Mouse (Mus musculus) ES-E14 (cell line): ENCODE measurements around the gene Vdac2.

Experiments
- CHD2 ChIP-seq: IDR thresholded peaks from 2 replicates; pipeline ENCODE4 v1.6.1; 2014; ENCODE audit warnings: mild to moderate bottlenecking, low read depth, low read length, inconsistent platforms
- HCFC1 ChIP-seq: IDR thresholded peaks from 2 replicates; pipeline ENCODE4 v1.6.1; 2012; ENCODE audit warnings: low read length, inconsistent platforms, borderline replicate concordance; ENCODE audit not compliant: insufficient read depth
- MAFK ChIP-seq: IDR thresholded peaks from 2 replicates; pipeline ENCODE4 v1.6.1; 2014; ENCODE audit warnings: mild to moderate bottlenecking, low read depth, low read length, inconsistent platforms; ENCODE audit not compliant: insufficient read depth
- ZC3H11A ChIP-seq: IDR thresholded peaks from 2 replicates; pipeline ENCODE4 v1.6.1; 2012; ENCODE audit warnings: low read depth, mild to moderate bottlenecking, inconsistent platforms, low read length, borderline replicate concordance
- ZNF384 ChIP-seq: IDR thresholded peaks from 2 replicates; pipeline ENCODE4 v1.6.1; 2012; ENCODE audit warnings: low read depth, low read length, inconsistent platforms

DNA sequence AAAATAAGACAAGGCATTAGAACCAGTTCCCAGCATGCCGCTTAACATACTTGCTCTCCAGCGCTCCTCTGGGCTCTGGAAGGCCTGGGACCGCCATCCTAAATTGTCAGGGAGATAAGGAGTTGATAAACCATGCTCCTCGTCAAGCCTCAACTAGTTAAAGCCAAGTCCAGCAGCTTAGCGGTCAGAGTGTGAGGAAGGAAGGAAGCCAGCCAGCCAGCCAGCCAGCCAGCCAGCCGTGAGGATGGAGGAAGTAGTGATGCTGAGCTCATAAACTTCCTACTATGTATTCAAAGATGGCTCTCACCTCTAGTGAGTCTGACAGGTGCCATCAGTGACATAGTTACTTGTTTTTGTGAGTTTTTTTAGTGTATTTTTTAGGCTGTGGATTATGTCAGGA, 18.2 kb downstream of the Vdac2 start:
- TF ChIP-seq ZNF384, result no peak
- TF ChIP-seq HCFC1, result no peak
- no peak for TF ChIP-seq MAFK
- no peak for TF ChIP-seq CHD2
- TF ChIP-seq ZC3H11A, result no peak
